Mouse (Mus musculus): Measurements from ENCODE around the gene Smim15.

- TF ChIP-seq POLR2A (IDR thresholded peaks at IDR 0.05; ENCODE audit: control insufficient read depth, low read depth, low read length) (peak; percentile 54), CTCF (IDR thresholded peaks at IDR 0.05; ENCODE audit: control insufficient read depth, insufficient read depth, insufficient replicate concordance, low read depth, low read length) (no peak)
Observed at GRCm38 (mm10) chr13:108044222-108044941, at the start of gene Smim15.
